Mouse (Mus musculus) urinary bladder, adult 18-20 months (tissue): ENCODE measurements around the gene Prr22.

Experiments
- DNase-seq, 2 experiments: peaks; one replicate each; pipeline ENCODE4 v3.0.0; 2022; ENCODE audit warnings: low spot score in 2 of 2, mixed read lengths in 2 of 2

The Prr22 gene

DNA sequence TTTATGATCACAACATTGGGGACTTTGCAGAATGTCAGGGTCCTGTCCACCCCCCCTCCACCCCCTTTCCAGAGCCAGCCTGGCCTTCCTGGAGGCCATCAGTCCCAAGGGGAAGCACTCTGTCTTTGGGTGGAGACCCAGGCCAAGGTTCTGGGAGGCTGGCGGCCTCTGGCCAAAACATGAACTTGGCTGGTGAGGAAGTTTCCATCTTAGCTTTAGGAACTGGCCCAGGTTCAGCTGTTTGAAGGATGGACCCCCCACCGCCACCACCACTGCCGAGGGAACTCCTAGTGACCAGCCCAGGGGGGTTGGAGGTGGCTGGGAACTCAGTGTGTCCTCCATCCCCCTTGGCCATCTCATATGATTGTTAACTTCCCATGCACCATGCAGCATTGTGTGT lies 9.0 kb upstream of the Prr22 start:
- DNase-seq: no peak

DNA sequence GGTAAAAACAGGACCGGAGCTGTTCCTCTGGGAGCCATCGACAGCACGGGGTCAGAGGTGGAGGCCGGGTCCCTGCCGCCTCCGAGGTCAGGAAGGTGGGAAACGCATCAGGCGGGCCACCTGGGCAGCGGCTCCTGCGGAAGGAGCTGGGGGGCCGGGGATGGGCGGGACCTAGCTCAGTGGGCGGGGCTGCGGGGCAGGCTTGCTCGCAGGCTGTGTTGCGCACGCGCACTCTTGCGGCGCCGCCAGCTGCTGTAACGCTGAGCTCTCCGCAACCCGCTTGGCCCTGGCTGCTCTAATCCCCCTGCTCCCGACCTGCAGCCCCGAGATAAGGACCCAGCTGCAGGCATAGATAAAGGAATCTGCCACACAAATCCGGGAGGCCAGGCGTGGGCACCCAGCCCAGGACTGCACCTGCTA lies 8.0 kb upstream of the Prr22 start:
- DNase-seq: peak; percentile 73 to 79

DNA sequence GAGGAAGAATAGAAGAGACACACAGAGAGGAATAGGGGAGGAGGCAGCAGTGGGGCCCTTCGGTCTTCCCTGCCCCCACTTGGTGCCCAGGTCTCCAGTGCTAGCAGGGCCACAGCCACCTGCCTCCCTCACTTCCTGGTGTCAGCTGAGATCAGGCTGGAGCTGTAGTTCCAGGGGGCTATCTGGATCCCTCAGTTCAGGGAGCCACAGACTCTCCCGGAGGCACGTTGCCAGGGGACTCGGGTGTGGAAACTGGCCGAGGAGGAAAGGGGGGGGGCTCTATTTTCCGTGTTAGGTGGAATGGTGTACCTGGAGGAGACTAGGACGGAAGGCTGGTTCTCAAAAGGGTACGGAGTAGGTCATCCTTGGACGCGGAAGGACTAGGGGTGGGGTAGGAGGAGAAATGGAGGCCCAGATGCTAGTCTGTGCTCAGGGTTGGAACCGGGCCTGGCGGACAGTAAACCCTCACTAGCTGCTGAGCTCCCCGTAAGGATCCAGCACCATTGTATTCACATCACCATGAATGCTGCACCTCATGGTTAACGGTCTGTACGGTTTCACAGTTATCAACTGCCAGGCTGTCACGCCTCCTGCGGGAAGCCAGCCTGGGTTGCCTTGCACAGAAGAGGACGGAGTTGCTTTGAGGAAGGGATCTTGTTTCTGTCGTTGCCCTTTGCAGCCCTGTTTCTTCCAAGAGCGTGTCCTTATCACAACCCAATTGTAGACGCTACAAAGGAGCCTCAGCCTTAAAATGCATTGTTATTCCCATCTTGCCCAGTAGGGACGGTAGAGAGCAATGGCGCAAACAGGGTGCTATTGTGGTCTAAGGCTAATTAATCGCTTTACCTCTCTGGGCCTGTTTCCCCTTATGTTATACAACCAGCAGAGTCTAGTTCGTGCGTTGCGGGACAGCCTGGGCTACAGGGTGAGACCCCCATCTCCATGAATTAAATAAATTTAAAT lies 7.0 kb upstream of the Prr22 start:
- peak in 1 of 2 experiments; percentile 33 for DNase-seq

DNA sequence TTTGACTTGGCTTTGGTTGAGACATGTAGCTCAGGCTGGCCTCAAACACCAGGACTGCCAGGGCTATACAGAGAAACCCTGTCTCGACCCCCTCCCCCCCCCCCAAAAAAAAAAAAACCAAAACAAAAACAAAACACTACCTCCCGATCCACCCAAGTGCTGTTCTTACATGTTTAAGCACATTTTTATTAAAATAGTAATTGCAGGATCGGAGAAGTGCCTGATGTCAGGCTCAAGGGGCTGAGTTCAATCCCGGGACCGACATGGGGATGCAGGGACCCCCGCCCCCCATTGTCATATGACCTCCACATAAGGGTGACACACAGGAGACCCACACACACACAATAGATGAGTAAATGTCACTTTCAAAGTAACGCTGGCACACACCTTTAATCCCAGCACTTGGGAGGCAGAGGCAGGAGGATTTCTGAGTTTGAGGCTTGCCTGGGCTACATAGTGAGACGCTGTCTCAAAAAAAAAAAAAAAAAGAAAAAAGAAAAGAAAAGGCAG lies 6.3 kb upstream of the Prr22 start:
- no peak for DNase-seq

DNA sequence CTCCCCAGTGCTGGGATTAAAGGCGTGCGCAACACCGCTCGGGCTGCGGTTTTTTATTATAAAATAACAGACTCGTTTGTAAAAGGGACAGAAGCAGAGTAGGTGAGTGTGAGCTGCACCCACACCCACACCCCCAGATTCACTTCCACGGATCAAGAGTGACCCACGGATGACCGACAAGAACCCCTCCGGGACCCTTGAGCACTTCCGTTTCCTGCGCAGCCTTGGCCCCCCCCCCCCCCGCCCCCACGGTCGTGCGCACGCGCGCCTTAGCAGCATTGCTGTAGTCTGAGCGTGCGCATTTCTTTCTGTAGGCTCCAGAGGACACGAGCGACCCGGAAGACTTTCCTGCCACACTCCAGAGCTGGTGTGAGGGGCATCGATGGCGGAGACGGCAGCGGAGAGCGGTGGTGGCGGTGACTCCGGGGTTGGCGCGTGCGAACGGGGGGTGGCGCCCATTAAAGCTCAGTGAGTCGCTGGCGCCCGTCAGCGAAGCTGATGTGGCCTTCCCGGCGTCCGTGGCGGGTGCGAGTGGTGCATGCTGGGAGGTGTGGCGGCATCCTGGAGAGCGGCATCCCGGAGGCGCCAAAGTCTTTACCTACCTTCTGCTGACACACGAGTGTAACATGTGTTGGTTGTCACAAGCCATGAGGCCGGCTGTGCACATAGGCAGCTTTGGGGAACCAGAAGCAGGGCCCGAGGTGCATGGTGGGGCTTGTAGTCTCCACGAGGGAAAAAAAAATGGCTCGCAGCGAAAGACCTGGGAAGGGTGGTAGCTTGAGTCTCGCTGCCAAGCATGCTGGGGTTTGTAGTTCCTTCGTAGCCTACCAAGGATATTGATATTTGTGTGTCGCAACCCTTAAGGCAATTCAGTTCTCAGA lies 5.3 kb upstream of the Prr22 start, which contains the start of gene Dus3l:
Gene Dus3l (plus strand): TSS at position 284 of the 881 bp plus-strand sequence.
- peak; percentile 85 to 98 for DNase-seq

DNA sequence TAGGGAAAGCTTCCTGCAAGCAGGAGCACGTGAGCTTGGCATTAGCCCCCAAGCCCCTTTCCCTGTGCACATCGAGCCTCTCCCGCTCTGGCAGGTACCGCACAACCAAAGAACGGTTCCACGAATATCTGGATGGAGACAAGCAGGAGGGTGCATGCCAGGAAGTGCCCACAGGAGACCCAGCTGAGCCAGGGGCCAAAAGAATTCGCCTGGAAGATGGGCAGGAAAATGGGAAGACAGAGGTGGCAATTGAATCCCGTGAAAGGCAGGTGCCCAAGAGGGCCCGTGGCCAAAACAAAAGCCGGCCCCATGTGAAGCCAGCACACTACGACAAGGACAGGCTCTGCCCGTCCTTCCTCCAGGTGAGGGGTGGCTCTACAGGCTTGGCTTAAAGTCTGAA lies 4.6 kb upstream of the Prr22 start:
- DNase-seq: no peak

DNA sequence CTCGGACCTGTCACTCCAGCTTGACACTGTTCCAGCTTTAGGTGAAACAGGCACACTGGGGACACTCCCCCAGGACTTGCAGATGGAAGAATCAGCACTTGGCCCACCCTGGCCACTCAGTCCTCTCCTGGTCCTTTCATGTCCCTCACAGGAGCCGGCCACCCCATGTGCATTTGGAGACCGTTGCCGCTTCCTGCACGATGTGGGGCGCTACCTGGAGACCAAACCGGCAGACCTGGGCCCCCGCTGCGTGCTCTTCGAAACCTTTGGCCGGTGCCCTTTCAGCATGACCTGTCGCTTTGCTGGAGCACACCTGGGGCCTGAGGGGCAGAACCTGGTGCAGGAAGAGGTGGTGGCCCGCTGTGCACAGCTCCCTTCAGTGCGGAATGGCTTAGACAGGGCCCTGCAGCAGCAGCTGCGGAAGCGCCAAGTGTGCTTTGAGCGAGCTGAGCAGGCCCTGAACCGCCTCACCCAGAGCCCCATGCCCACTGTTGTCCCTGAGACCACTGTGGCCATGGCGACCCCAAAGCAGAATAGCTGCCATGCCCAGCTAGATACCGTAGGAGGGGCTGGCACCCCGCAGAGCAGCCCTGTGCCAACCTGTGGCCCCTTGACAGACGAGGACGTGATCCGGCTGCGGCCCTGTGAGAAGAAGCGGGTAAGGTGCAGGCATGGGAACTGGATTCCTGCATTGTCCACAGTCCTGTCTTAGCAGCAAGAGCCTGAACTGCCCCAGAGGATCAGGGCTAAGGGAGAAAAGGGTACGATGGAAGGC lies 3.2 kb upstream of the Prr22 start:
- DNase-seq: no peak

DNA sequence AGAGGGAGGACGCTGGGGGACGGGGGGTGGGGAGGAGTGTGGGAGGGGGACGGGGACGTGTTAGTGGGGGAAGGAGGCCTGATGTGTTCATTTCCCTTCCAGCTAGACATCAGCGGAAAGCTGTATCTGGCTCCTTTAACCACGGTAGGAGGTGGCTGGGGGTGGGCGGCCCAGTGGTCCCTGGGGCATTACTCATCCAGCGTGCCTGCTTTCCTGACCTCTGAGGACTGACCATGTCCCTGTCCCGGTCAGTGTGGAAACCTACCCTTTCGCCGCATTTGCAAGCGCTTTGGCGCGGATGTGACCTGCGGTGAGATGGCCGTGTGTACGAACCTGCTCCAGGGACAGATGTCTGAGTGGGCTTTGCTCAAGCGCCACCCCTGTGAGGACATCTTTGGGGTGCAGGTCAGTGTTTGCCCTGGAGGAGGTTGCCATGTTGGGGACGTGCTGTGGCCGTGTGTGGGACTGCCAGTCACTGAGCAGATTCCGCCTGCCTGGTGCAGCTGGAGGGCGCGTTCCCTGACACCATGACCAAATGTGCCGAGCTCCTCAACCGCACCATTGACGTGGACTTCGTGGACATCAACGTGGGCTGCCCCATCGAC lies 2.4 kb upstream of the Prr22 start:
- DNase-seq: no peak

DNA sequence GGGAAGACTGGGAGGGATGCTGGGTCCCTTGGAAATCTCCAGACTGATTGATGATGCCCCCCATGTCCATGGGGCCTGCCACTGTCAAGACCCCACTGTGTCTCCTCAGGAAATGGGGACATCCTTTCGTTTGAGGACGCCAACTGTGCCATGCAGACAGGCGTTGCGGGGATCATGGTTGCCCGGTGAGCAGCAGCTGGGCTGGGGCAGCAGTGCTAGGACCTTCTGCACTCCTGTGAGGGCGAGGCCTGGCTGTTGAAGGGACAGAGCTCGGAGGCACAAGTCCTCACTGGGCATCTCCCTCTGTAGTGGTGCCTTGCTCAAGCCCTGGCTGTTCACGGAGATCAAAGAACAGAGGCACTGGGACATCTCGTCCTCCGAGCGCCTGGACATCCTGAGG lies 1.1 kb upstream of the Prr22 start:
- no peak for DNase-seq

DNA sequence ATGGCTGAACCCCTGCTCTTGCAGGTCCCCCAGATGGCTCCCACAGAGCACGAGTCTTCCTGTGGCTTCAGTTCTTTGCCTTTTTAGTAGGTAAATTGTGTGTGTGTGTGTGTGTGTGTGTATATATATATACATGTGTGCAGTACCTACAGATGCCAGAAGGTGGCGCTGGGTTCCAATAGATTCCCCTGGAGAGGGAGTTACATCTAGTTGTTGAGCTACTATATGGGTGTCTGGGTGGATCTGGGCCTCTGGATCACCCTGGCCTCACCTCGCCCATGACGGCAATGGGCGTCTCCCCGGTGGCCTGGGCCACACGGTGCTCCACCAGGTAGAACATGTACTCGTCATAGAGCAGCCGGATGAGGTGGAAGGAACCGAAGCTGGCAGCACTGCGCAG lies 7.5 kb downstream of the Prr22 start:
- DNase-seq: no peak

DNA sequence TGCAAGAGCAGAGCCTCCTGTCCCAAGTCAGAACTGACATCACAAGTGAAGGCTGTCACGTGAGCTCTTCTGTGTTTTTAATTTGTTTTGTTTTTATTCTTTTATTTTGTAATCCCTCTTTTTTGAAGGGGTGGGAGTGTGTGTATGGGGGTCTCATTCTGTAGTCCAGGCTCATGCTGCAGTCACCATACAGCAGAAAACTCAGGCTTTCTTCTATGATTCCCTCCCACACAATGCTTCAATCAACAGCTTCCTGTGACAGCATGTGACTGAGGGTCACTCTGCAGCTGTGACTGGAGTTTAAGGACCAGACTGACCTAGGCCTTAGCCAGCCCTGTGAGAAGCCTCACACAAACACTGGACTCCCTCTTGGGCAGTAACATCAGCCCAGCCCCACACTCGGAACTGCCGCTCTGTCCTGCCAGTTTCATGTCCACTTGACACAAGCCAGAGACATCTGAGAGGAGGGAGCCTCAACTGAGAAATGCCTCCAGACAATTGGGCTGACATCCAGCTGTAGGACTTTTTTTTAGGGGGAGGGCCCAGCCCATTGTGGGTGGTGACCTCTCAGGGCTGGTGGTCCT lies 8.8 kb downstream of the Prr22 start:
- DNase-seq: no peak

DNA sequence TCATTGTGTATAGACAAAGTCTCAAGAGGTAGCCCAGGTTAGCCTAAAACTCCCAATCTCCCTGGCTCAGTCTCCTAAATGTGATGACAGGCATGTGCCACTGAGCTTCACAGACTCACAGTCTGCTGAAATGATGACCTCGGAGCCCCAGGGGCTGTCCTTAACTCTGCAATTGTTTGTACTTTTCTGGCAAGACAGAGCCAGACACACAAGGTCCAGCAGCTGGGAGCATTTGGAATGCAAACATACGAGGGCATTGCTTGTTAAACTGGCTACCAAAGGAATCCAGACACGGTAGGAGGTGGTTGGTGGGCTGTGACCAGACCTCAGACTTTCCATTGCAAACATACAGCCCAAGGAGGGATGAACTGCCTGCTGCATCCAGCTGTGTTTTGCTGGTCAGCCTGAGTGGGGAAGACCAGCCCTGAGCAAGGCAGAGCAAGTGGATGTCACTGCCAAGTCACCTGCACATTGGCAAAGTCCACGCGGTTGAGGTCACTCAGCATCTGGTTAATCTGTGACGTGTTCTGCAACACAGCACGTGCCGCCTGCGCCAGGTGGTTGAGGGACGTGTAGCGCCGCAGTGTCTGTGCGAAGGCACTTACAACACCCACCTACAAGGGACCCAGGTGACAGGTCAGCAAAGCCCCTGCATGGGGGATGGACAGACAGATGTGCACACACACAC lies 10.4 kb downstream of the Prr22 start:
- DNase-seq: no peak

DNA sequence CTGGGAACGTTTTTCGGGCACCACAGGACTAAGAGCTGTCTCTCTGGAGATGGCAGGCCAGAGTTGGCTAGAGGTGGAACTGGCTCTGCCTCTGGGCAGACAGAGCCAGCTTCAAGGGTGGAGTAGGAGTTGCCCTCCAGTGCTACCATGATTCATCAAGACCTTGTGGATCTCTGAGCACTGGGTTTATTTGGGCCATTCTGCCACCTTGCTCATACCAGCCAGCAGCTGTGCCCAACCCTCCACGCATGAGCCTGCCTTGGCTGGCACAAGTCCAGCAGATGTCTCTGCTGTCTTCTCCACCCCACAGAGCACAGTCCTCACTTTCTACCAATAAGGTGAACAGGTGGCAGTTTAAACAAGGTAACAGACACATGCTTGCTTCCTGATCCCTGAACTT lies 18.8 kb downstream of the Prr22 start:
- no peak for DNase-seq

DNA sequence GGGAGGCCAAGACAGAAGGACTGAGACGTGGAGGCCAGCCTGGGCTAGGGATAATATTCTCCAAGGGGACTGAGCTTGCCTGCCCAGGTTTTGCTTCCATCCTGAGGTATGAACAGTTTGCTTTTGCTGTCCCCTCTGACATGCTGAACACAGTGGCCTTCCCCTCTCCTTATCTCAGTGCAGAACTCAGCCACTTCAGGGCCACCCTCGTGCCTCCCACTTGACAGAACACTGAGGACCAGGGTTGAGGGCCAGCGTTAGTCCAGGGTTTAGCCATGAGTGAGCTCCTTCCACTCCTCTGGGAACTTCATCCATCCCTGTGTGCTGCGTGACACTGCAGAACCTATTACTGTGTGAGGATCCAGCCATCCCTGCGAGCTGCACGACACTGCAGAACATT lies 19.2 kb downstream of the Prr22 start:
- no peak for DNase-seq

DNA sequence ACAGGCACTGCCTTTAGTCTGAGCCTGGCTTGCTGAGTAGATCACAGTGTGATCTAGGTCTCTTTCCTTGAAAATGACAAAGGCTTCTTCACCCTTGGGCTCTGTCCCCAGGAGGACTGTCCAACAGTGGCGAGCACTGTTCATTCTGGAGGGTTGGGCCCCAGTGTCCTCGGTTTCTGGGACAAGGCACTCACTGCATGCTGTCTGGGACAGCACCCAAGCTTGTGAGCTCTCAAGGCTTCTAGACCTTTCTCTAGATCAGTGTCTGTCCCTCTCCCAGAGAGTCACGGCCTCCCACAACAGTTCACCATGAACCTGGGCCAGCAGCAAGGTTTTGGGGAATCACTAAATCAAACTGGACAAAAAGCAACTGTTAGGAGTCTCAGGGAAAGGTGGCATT lies 22.5 kb downstream of the Prr22 start:
- DNase-seq: no peak

DNA sequence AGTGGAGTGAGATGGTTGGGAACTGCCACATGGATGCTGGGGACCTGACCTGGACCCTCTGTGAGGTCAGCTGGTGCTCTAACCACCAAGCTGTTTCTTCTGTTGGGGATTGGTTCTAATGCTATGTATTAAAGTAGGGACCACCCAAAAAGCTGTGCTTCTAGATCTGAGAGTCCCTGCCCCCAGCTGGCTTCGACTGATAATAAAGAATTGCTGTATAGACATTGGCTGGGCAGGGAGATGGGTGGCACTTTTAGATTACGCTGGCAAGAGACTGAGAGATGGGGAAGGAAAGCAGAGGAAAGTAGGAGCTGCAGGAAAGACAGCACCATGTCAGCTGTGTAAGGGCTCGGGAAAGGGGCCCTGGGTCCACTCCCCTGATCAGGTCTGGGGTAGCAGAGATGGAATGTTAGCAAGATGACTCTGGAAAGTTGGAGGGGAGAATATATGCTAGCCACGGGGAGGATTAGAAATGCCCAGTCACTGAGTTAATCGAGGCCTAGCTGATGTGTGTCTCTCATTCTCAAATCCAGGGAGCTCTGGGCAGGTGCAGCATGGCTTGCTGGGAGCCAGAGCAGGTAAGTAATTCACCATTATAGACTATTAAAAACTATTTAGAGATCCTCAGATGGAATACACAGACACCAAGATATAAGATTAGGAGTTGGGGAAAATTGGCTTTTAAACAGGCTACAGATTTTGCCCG lies 23.7 kb downstream of the Prr22 start:
- DNase-seq: no peak

DNA sequence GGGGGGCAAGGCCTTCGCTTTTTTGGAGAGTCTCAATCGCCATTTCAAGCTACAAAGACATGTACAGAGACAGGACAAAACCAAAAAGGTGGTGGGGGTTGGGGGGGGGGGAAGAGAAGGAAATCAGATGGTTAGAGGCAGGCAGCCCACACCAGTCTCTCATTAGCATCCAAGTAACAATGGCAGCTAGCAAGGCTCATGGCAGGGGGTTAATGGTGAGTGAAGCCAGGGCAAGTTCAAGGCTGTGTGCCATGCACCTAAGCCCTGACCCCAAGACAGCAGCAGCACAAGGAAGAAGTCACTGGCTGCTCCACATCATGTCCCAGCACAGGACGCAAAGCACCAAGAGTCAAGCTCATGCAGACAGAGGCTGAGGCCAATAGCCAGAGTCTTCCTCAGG lies 29.2 kb downstream of the Prr22 start:
- no peak for DNase-seq

DNA sequence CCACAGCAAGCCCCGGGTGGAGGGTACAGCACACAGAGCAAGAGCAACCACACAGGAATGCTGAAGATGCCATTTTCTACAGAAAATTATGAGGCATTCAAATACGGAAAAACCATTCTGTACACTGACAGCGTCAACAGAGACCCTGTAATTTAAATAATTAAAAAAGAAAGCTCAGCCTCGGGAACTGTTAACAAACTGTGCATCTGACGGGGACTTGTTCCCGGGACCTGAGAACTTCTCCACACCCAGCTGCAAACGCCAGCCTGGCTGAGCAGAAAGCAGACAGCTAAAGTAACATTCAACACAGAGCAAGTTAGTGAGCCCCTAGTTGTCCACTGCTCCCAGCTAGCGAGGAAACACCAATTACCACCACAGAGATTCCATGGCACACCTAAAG lies 32.0 kb downstream of the Prr22 start:
- no peak for DNase-seq

DNA sequence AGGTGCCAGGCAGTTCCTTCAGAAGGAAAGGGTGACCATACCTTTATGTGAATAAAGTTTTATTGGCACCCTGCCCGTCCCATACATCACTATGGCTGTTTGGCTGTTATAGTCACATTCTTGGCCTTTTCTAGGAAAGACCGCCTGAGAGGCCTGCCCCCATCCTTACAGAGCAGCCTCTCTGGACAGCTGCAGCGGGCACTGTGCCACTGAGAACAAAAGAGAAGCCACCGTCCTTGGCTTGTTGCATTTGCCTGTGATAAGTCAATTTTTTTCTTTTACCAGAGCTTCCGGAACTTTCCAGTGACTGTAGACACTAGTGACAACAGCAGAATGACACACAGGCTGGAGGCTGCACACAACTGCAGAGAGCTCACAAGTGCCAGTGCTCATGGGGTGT lies 34.9 kb downstream of the Prr22 start:
- DNase-seq: no peak

DNA sequence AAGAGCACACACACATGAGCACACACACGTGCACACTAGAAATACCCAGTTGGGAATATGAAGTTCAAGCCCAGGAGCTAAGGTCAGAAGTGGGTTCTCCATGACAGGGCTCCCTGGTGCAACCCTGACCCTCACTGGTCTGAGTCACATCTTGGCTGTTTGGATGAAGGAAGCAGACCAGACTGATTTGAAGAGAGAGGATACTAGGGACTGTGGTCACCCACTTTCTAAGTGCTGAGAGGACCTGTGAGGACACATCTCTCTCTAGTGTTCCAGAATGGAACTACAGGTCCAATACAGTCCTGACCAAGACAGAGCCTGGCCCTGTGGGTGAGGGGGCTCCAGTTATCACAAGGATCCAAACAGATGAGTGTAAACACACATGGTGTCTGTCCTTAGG lies 35.7 kb downstream of the Prr22 start:
- no peak for DNase-seq
